Mouse (Mus musculus) intestine, embryonic 14.5 days (tissue): ENCODE results near the gene Nek11. TPM values are rescaled to one million over a fixed set of nuclear protein-coding genes. Genes with fewer than 3 reads are reported as not detected.

Experiments used
- polyA plus RNA-seq: library from polyadenylated mRNA; unstranded; fragments of >200 nt; fragmentation: Nextera tagmentation; extraction: Ambion mirVana; gene quantifications from 2 replicates; pipeline ENCODE4 v1.2.1, GENCODE M21; 2014

The Nek11 gene
- polyA plus RNA-seq, 1 experiment from 2014 or later, result 0.08 TPM

Other genes with a start within 250 kb of the Nek11 start
- 12.7 and 15.9 TPM in 2 replicates for gene Aste1, start 132 bp downstream of the Nek11 start, polyA plus RNA-seq
- 63.7 and 66.4 TPM in 2 replicates for gene Atp2c1, start 131.8 kb upstream of the Nek11 start, polyA plus RNA-seq
- 21.8 and 22.7 TPM in 2 replicates for gene Pik3r4, start 247.5 kb upstream of the Nek11 start, polyA plus RNA-seq